Mouse (Mus musculus) MEL (cell line): Measurements from ENCODE around the gene Dock10.

Experiments
- CTCF ChIP-seq, 3 experiments: IDR thresholded peaks in 2 of 3; conservative IDR thresholded peaks in 1 of 3; 2 replicates each; pipeline ENCODE4 v1.5.1; 2011 to 2012; ENCODE audit warnings: low read length in 3 of 3, low read depth in 2 of 3, mild to moderate bottlenecking in 2 of 3, improper control_type of control experiment in 1 of 3, inconsistent platforms in 1 of 3, mixed read lengths in 1 of 3, moderate library complexity in 1 of 3; ENCODE audit not compliant: control insufficient read depth in 1 of 3, insufficient read depth in 1 of 3, poor library complexity in 1 of 3, severe bottlenecking in 1 of 3
- JUND ChIP-seq: IDR thresholded peaks from 2 replicates; pipeline ENCODE4 v1.6.1; 2011; ENCODE audit warnings: low read depth, mild to moderate bottlenecking, improper control_type of control experiment, low read length
- POLR2AphosphoS2 ChIP-seq: IDR thresholded peaks from 2 replicates; pipeline ENCODE4 v1.6.1; 2011; ENCODE audit warnings: low read length, improper control_type of control experiment
- TAL1 ChIP-seq: IDR thresholded peaks from 2 replicates; pipeline ENCODE4 v1.6.1; 2012; ENCODE audit warnings: mild to moderate bottlenecking, inconsistent platforms, low read length, moderate library complexity, mixed read lengths

GRCm38 (mm10) chr1:80628054-80628453 lies 130.3 kb downstream of the Dock10 start:
- no peak for TF ChIP-seq POLR2AphosphoS2
- no peak for TF ChIP-seq CTCF (IDR thresholded peaks at IDR 0.05 in 2 of 3, conservative IDR thresholded peaks at IDR 0.05 in 1 of 3; ENCODE audit: control insufficient read depth in 1 of 3, insufficient read depth in 1 of 3, low read depth in 2 of 3, low read length in 3 of 3, poor library complexity in 1 of 3, severe bottlenecking in 1 of 3)
- TF ChIP-seq TAL1: no peak
- no peak for TF ChIP-seq JUND
